Mouse (Mus musculus): Measurements from ENCODE around the gene Sytl4.

- peak; percentile 43; the same call in 1 of the 2 replicates for TF ChIP-seq CTCF (IDR thresholded peaks at IDR 0.05; ENCODE audit: extremely low read depth, insufficient read depth, insufficient read length, insufficient replicate concordance)
- no peak for TF ChIP-seq POLR2A (IDR thresholded peaks at IDR 0.05; ENCODE audit: low read depth, low read length)
These were observed 34.2 kb downstream of the Sytl4 start for GRCm38 (mm10) chrX:133947427-133947826.

Measured in spleen, adult 2 months (tissue).